Mouse (Mus musculus): ENCODE data around the gene Flad1. TPM values are rescaled to one million over a fixed set of nuclear protein-coding genes. Genes with fewer than 3 reads are reported as not detected.

Flad1 gene
- polyA plus RNA-seq, 1 experiment from 2014 or later = 30.3 TPM

GRCm38 (mm10) chr3:89351271-89351670 lies 60.4 kb downstream of the Flad1 start:
- Histone ChIP-seq H3K4me3 (no peak overlapping the region), H3K27me3 (peaks cover 44% of the 10 kb centered on the region), H3K9ac (no peak overlapping the region), H3K27ac (no peak overlapping the region), H3K4me2 (replicated peaks) (no peak overlapping the region), H3K36me3 (0 out of 2 replicates have a peak, but pooled peaks cover 8% of the 10 kb centered on the region), H3K9me3 (no peaks in the 10 kb centered on the region), H3K4me1 (peaks cover 21% of the 10 kb centered on the region)
- WGBS = 43% methylated on average over 5 of the region's 5 CpGs
- no peak for ATAC-seq (ENCODE audit: insufficient number of reproducible peaks, insufficient read depth, low FRiP score, low TSS enrichment)

Other genes with a start within 250 kb of the Flad1 start
- 51.3 and 52.6 TPM in 2 replicates for gene Clk2, start 247.1 kb downstream of the Flad1 start, polyA plus RNA-seq (2016; fragmentation: Nextera tagmentation; extraction: Ambion mirVana)
- gene Scamp3, start 234.4 kb downstream of the Flad1 start, polyA plus RNA-seq (2016; fragmentation: Nextera tagmentation; extraction: Ambion mirVana) = 108 and 109 TPM in 2 replicates
- 30.9 and 37.2 TPM in 2 replicates for gene Fam189b, start 228.7 kb downstream of the Flad1 start, polyA plus RNA-seq (2016; fragmentation: Nextera tagmentation; extraction: Ambion mirVana)
- 33.2 and 34.9 TPM in 2 replicates for gene Gba, start 208.9 kb downstream of the Flad1 start, polyA plus RNA-seq (2016; fragmentation: Nextera tagmentation; extraction: Ambion mirVana)
- gene Thbs3, start 196.7 kb downstream of the Flad1 start, polyA plus RNA-seq (2016; fragmentation: Nextera tagmentation; extraction: Ambion mirVana) = 42.6 and 46.2 TPM in 2 replicates
- gene Mtx1, start 184.8 kb downstream of the Flad1 start, polyA plus RNA-seq (2016; fragmentation: Nextera tagmentation; extraction: Ambion mirVana) = 208 and 211 TPM in 2 replicates
- gene Muc1, start 182.8 kb downstream of the Flad1 start, polyA plus RNA-seq (2016; fragmentation: Nextera tagmentation; extraction: Ambion mirVana) = 0.78 and 1.6 TPM in 2 replicates
- gene Krtcap2, start 165.9 kb downstream of the Flad1 start, polyA plus RNA-seq (2016; fragmentation: Nextera tagmentation; extraction: Ambion mirVana) = 297 and 306 TPM in 2 replicates
- 6.2 and 7.7 TPM in 2 replicates for gene Trim46, start 165.6 kb downstream of the Flad1 start, polyA plus RNA-seq (2016; fragmentation: Nextera tagmentation; extraction: Ambion mirVana)
- 101 and 103 TPM in 2 replicates for gene Dpm3, start 152.5 kb downstream of the Flad1 start, polyA plus RNA-seq (2016; fragmentation: Nextera tagmentation; extraction: Ambion mirVana)
- gene Slc50a1, start 141.3 kb downstream of the Flad1 start, polyA plus RNA-seq (2016; fragmentation: Nextera tagmentation; extraction: Ambion mirVana) = 56.6 and 62.0 TPM in 2 replicates
- 32.6 and 36.1 TPM in 2 replicates for gene Efna1, start 130.7 kb downstream of the Flad1 start, polyA plus RNA-seq (2016; fragmentation: Nextera tagmentation; extraction: Ambion mirVana)
- gene Efna3, start 88.9 kb downstream of the Flad1 start, polyA plus RNA-seq (2016; fragmentation: Nextera tagmentation; extraction: Ambion mirVana) = 12.8 and 15.8 TPM in 2 replicates
- 47.1 and 48.8 TPM in 2 replicates for gene Efna4, start 73.8 kb downstream of the Flad1 start, polyA plus RNA-seq (2016; fragmentation: Nextera tagmentation; extraction: Ambion mirVana)
- gene Adam15, start 61.9 kb downstream of the Flad1 start, polyA plus RNA-seq (2016; fragmentation: Nextera tagmentation; extraction: Ambion mirVana) = 42.7 and 45.5 TPM in 2 replicates
- gene Dcst2, start 49.9 kb downstream of the Flad1 start, polyA plus RNA-seq (2016; fragmentation: Nextera tagmentation; extraction: Ambion mirVana) = 0.13 and 0.38 TPM in 2 replicates
- gene Dcst1, start 46.6 kb downstream of the Flad1 start, polyA plus RNA-seq (2016; fragmentation: Nextera tagmentation; extraction: Ambion mirVana) = 0.32 and 0.57 TPM in 2 replicates
- 0.83 and 1.9 TPM in 2 replicates for gene Zbtb7b, start 17.1 kb downstream of the Flad1 start, polyA plus RNA-seq (2016; fragmentation: Nextera tagmentation; extraction: Ambion mirVana)
- 0.09 and 0.64 TPM in 2 replicates for gene Lenep, start 9.1 kb downstream of the Flad1 start, polyA plus RNA-seq (2016; fragmentation: Nextera tagmentation; extraction: Ambion mirVana)
- 480 and 499 TPM in 2 replicates for gene Cks1b, start 6.5 kb upstream of the Flad1 start, polyA plus RNA-seq (2016; fragmentation: Nextera tagmentation; extraction: Ambion mirVana)
- 94.5 and 97.5 TPM in 2 replicates for gene Shc1, start 6.6 kb upstream of the Flad1 start, polyA plus RNA-seq (2016; fragmentation: Nextera tagmentation; extraction: Ambion mirVana)
- gene Pygo2, start 18.3 kb upstream of the Flad1 start, polyA plus RNA-seq (2016; fragmentation: Nextera tagmentation; extraction: Ambion mirVana) = 67.3 and 67.9 TPM in 2 replicates
- gene Pbxip1, start 24.8 kb upstream of the Flad1 start, polyA plus RNA-seq (2016; fragmentation: Nextera tagmentation; extraction: Ambion mirVana) = 29.8 and 30.1 TPM in 2 replicates
- gene Pmvk, start 42.7 kb upstream of the Flad1 start, polyA plus RNA-seq (2016; fragmentation: Nextera tagmentation; extraction: Ambion mirVana) = 57.0 and 58.8 TPM in 2 replicates
- 2.1 and 2.5 TPM in 2 replicates for gene Kcnn3, start 108.3 kb upstream of the Flad1 start, polyA plus RNA-seq (2016; fragmentation: Nextera tagmentation; extraction: Ambion mirVana)